Mouse (Mus musculus) intestine, embryonic 14.5 days (tissue): ENCODE results near the gene Nupr1. TPM values are rescaled to one million over a fixed set of nuclear protein-coding genes. Genes with fewer than 3 reads are reported as not detected.

ENCODE experiments used
- ATAC-seq: fragments of 200-750 bp; cut with Nextera tagmentation; replicated peaks from 2 replicates; pipeline ENCODE4 v1.8.0; 2017; ENCODE audit warnings: low read depth, moderate number of reproducible peaks, moderate TSS enrichment, moderate library complexity; ENCODE audit not compliant: low FRiP score, low TSS enrichment
- DNase-seq: peaks from one replicate; pipeline ENCODE4 v3.0.0-alpha.2; 2018; ENCODE audit warnings: low spot score
- H3K27ac ChIP-seq: fragments of 300-500 bp; sonication (generic); 2 replicates; pipeline ENCODE4 v1.5.1; 2014; ENCODE audit warnings: low read depth, mild to moderate bottlenecking, control low read depth
- H3K27me3 ChIP-seq: fragments of 300-500 bp; sonication (generic); replicated peaks from 2 replicates; pipeline ENCODE4 v1.6.1; 2014; ENCODE audit warnings: low read length, control low read depth; ENCODE audit not compliant: control insufficient read depth, insufficient read depth
- H3K36me3 ChIP-seq: fragments of 300-500 bp; sonication (generic); 2 replicates; pipeline ENCODE4 v1.6.1; 2014; ENCODE audit warnings: low read length, control low read depth; ENCODE audit not compliant: control insufficient read depth, insufficient read depth
- H3K4me1 ChIP-seq: fragments of 300-500 bp; sonication (generic); replicated peaks from 2 replicates; pipeline ENCODE4 v1.6.1; 2014; ENCODE audit warnings: low read length, control low read depth, mixed read lengths; ENCODE audit not compliant: control insufficient read depth, insufficient read depth
- H3K4me2 ChIP-seq: fragments of 300-500 bp; sonication (generic); 2 replicates; pipeline ENCODE4 v1.6.1; 2014; ENCODE audit warnings: low read length
- H3K4me3 ChIP-seq: fragments of 300-500 bp; sonication (generic); 2 replicates; pipeline ENCODE4 v1.5.1; 2014; ENCODE audit warnings: low read depth, low read length, control low read depth, mixed read lengths
- H3K9ac ChIP-seq: fragments of 300-500 bp; sonication (generic); 2 replicates; pipeline ENCODE4 v1.6.1; 2014; ENCODE audit warnings: mild to moderate bottlenecking, low read length
- H3K9me3 ChIP-seq: fragments of 300-500 bp; sonication (generic); 2 replicates; pipeline ENCODE4 v1.6.1; 2016; ENCODE audit warnings: low read length, control low read depth; ENCODE audit not compliant: control insufficient read depth
- WGBS: fragments of 180-500 bp; shearing (Covaris S2); extraction: QIAGEN DNeasy Blood & Tissue Kit; methylation state at CpG from one replicate; pipeline ENCODE4 v1.1.7; 2014; 5-methylcytosine and 5-hydroxymethylcytosine counted together
- polyA plus RNA-seq: library from polyadenylated mRNA; unstranded; fragments of >200 nt; fragmentation: Nextera tagmentation; extraction: Ambion mirVana; gene quantifications from 2 replicates; pipeline ENCODE4 v1.2.1, GENCODE M21; 2014

Nupr1 gene
- polyA plus RNA-seq, 1 experiment from 2014 or later = 27.3 TPM

GRCm38 (mm10) chr7:126668452-126668851 is 37.8 kb upstream of the Nupr1 start:
- H3K27ac ChIP-seq = no peak overlapping the region; the same call in 1 of the 2 replicates
- no peak for ATAC-seq

DNA sequence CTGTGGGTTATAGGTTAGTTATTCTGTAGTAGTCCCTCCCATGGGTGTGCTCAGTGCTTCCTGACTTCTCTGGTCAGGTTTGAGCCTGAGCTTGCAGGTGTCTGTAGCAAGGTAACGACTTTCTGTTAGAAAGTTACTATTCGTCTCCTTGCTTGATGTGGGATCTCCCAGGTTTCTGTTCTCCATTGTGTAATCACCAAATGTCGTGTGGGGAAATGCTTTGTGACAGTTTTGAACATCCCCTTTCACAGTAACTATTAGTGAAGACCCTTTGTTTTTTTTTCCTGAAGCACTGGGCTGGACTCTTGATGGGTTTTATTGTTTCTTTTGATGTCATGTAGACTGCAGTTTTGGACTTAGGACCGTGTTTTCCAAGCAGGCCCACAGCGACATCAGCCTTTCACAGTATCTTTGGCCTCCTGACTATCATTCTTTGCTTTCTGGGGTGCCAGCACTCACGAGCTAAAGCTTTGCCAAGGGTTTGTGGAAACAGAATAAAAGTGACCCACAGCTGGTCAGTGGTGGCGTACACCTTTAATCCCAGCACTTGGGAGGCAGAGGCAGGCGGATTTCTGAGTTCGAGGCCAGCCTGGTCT is 36.9 kb upstream of the Nupr1 start:
- Histone ChIP-seq H3K4me2 (no peak overlapping the region), H3K9me3 (no peaks in the 10 kb centered on the region), H3K27me3 (no peaks in the 10 kb centered on the region), H3K36me3 (peaks cover 68% of the 10 kb centered on the region), H3K4me3 (no peak overlapping the region), H3K4me1 (peaks cover 4% of the 10 kb centered on the region; the same call in 1 of the 2 replicates), H3K9ac (no peak overlapping the region), H3K27ac (0 out of 2 replicates have a peak overlapping the region, but pooled peaks have one; percentile 5)
- ATAC-seq (no peak), DNase-seq (no peak)
- 81% methylated on average over 9 of the region's 9 CpGs for WGBS

More at GRCm38 (mm10) chr7:126668452-126668851, 37.8 kb upstream of the Nupr1 start:
- H3K36me3 ChIP-seq = peaks cover 70% of the 10 kb centered on the region
- H3K4me2 ChIP-seq = no peak overlapping the region
- WGBS = 66% methylated on average over 5 of the region's 5 CpGs
- H3K4me3 ChIP-seq = no peak overlapping the region
- H3K9me3 ChIP-seq = no peaks in the 10 kb centered on the region
- H3K9ac ChIP-seq = no peak overlapping the region
- DNase-seq = no peak
- H3K27me3 ChIP-seq = no peaks in the 10 kb centered on the region
- H3K4me1 ChIP-seq = peaks cover 4% of the 10 kb centered on the region; the same call in 1 of the 2 replicates

- DNase-seq (no peak), ATAC-seq (no peak)
- no peak overlapping the region for H3K27ac ChIP-seq
- H3K9me3 ChIP-seq = no peaks in the 10 kb centered on the region
- H3K4me3 ChIP-seq = no peak overlapping the region
- WGBS = 92% methylated on average over 3 of the region's 3 CpGs
- peaks cover 52% of the 10 kb centered on the region for H3K36me3 ChIP-seq
- H3K4me2 ChIP-seq = no peak overlapping the region
- H3K9ac ChIP-seq = no peak overlapping the region
- no peaks in the 10 kb centered on the region for H3K27me3 ChIP-seq
- H3K4me1 ChIP-seq = peaks cover 4% of the 10 kb centered on the region; the same call in 1 of the 2 replicates
These were observed 34.6 kb upstream of the Nupr1 start for GRCm38 (mm10) chr7:126665269-126665668.

- H3K4me3 ChIP-seq = no peak overlapping the region
- WGBS = 46% methylated on average over 8 of the region's 8 CpGs
- no peak overlapping the region for H3K4me2 ChIP-seq
- H3K9ac ChIP-seq = no peak overlapping the region
- ATAC-seq = no peak
- H3K36me3 ChIP-seq = peaks cover 50% of the 10 kb centered on the region
- no peaks in the 10 kb centered on the region for H3K27me3 ChIP-seq
- peaks cover 4% of the 10 kb centered on the region; the same call in 1 of the 2 replicates for H3K4me1 ChIP-seq
- DNase-seq = no peak
- H3K27ac ChIP-seq = no peak overlapping the region
- no peaks in the 10 kb centered on the region for H3K9me3 ChIP-seq
These were observed 33.0 kb upstream of the Nupr1 start for GRCm38 (mm10) chr7:126663646-126664045.

DNA sequence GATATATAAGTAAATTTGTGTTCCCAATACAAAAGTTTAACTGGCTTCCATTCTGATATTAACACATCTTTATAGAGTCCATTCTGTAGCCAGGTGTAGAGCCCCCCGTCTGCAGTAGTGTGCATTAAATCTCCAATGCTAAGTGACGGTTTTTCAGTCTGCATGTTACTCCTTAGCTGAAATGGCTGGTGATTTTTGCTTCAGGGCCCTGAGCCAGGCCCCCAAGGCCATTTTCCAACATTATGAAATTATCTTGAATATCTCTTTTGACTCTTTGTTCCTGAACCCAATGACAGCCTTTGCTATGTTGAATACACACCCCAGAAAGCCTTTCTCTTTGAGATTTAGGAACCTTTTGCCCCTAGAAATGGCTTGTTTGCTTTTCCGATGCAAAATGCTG is 29.1 kb upstream of the Nupr1 start:
- no peak for DNase-seq
- H3K4me1 ChIP-seq = peaks cover 4% of the 10 kb centered on the region; the same call in 1 of the 2 replicates
- peaks cover 28% of the 10 kb centered on the region for H3K36me3 ChIP-seq
- 92% methylated on average over 3 of the region's 3 CpGs for WGBS
- no peak overlapping the region for H3K27ac ChIP-seq
- H3K4me3 ChIP-seq = no peak overlapping the region
- no peak overlapping the region for H3K4me2 ChIP-seq
- no peaks in the 10 kb centered on the region for H3K9me3 ChIP-seq
- no peak overlapping the region for H3K9ac ChIP-seq
- ATAC-seq = no peak
- no peaks in the 10 kb centered on the region for H3K27me3 ChIP-seq

GRCm38 (mm10) chr7:126657522-126657921 is 26.9 kb upstream of the Nupr1 start:
- Histone ChIP-seq H3K9me3 (no peaks in the 10 kb centered on the region), H3K4me3 (no peak overlapping the region), H3K4me2 (no peak overlapping the region), H3K9ac (no peak overlapping the region), H3K4me1 (no peaks in the 10 kb centered on the region), H3K36me3 (peaks cover 9% of the 10 kb centered on the region), H3K27ac (no peak overlapping the region), H3K27me3 (no peaks in the 10 kb centered on the region)
- WGBS = 89% methylated on average over 1 of the region's 1 CpGs
- ATAC-seq (no peak), DNase-seq (no peak)

DNA sequence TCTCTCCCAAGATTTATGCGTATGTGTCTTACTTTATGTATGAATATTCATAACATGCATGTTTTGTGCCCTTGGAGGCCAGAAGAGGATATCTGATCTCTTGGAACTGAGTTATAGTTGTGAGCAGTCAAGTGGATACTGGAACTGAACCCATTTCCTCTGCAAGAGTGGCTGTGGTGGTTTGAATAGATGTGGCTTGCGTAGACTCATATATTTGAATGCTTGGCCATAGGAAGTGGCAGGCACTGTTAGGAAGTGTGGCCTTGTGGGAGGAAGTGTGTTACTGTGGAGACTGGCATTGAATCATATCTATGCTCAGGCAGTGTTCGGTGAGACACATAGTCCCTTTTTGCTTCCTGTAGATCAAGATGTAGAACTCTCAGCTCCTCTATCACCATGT is 25.0 kb upstream of the Nupr1 start:
- H3K9ac ChIP-seq = no peak overlapping the region
- no peak overlapping the region for H3K4me3 ChIP-seq
- DNase-seq = no peak
- no peaks in the 10 kb centered on the region for H3K9me3 ChIP-seq
- H3K27ac ChIP-seq = no peak overlapping the region
- no peak for ATAC-seq
- 0 out of 2 replicates have a peak, but pooled peaks cover 4% of the 10 kb centered on the region for H3K36me3 ChIP-seq
- WGBS = 87% methylated on average over 3 of the region's 3 CpGs
- H3K4me1 ChIP-seq = no peaks in the 10 kb centered on the region
- no peaks in the 10 kb centered on the region for H3K27me3 ChIP-seq
- no peak overlapping the region for H3K4me2 ChIP-seq

GRCm38 (mm10) chr7:126653991-126654390 is 23.3 kb upstream of the Nupr1 start:
- no peak overlapping the region for H3K4me2 ChIP-seq
- H3K4me3 ChIP-seq = no peak overlapping the region
- no peak overlapping the region for H3K9ac ChIP-seq
- no peak overlapping the region for H3K27ac ChIP-seq
- 84% methylated on average over 2 of the region's 2 CpGs for WGBS
- H3K36me3 ChIP-seq = 0 out of 2 replicates have a peak, but pooled peaks cover 4% of the 10 kb centered on the region
- H3K9me3 ChIP-seq = no peaks in the 10 kb centered on the region
- DNase-seq (no peak), ATAC-seq (no peak)
- H3K27me3 ChIP-seq = no peaks in the 10 kb centered on the region
- peaks cover 3% of the 10 kb centered on the region; the same call in 1 of the 2 replicates for H3K4me1 ChIP-seq

DNA sequence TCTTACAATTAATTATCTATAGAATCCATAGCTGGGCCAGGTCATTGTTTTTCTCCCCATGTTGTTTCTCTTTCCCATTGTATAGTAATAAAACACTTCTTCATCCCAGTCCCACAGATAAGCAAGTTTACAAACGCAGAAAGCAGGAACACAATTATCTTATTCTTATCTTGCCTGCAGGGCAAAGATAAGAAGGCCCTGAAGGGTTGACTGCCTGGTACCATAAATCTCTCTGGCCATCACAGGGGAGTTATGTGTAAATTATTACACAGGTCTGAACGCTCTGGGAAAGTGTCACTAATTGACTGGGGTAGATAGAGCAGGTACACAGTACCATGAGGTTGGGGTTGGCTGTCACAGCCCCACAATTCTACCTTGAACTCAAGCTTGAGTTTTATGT is 20.2 kb upstream of the Nupr1 start:
- Histone ChIP-seq H3K9ac (no peak overlapping the region), H3K36me3 (no peaks in the 10 kb centered on the region), H3K4me2 (no peak overlapping the region), H3K4me1 (peaks cover 8% of the 10 kb centered on the region; the same call in 1 of the 2 replicates), H3K4me3 (no peak overlapping the region), H3K27ac (no peak overlapping the region), H3K27me3 (no peaks in the 10 kb centered on the region), H3K9me3 (no peaks in the 10 kb centered on the region)
- ATAC-seq = peak; percentile 50
- DNase-seq = no peak
- WGBS = 34% methylated on average over 2 of the region's 2 CpGs
